Mouse (Mus musculus) liver, embryonic 11.5 days (tissue): ENCODE data around the gene Ugt1a10. TPM values are rescaled to one million over a fixed set of nuclear protein-coding genes. Genes with fewer than 3 reads are reported as not detected.

ENCODE experiments used
- ATAC-seq: fragments of 200-750 bp; cut with Nextera tagmentation; replicated peaks from 2 replicates; pipeline ENCODE4 v1.8.0; 2017; ENCODE audit warnings: moderate number of reproducible peaks, mild to moderate bottlenecking, moderate TSS enrichment, moderate library complexity; ENCODE audit not compliant: low FRiP score
- DNase-seq: peaks from one replicate; pipeline ENCODE4 v3.0.0-alpha.2; 2017; ENCODE audit warnings: low spot score
- H3K27ac ChIP-seq: fragments of 300-500 bp; sonication (generic); 2 replicates; pipeline ENCODE4 v1.5.1; 2014; ENCODE audit warnings: mild to moderate bottlenecking, low read depth, low read length, control low read depth
- H3K27me3 ChIP-seq: fragments of 300-500 bp; sonication (generic); replicated peaks from 2 replicates; pipeline ENCODE4 v1.6.1; 2014; ENCODE audit warnings: low read length, mixed read lengths; ENCODE audit not compliant: control insufficient read depth, insufficient read depth
- H3K36me3 ChIP-seq: fragments of 300-500 bp; sonication (generic); 2 replicates; pipeline ENCODE4 v1.6.1; 2014; ENCODE audit warnings: mild to moderate bottlenecking, low read length, moderate library complexity, mixed read lengths; ENCODE audit not compliant: control insufficient read depth, insufficient read depth
- H3K4me1 ChIP-seq: fragments of 300-500 bp; sonication (generic); replicated peaks from 2 replicates; pipeline ENCODE4 v1.6.1; 2014; ENCODE audit warnings: low read length, mixed read lengths; ENCODE audit not compliant: control insufficient read depth, insufficient read depth
- H3K4me2 ChIP-seq: fragments of 300-500 bp; sonication (generic); 2 replicates; pipeline ENCODE4 v1.6.1; 2014; ENCODE audit warnings: mild to moderate bottlenecking, control low read depth, moderate library complexity
- H3K4me3 ChIP-seq: fragments of 300-500 bp; sonication (generic); 2 replicates; pipeline ENCODE4 v1.5.1; 2014; ENCODE audit warnings: low read depth, low read length, control low read depth
- H3K9ac ChIP-seq: fragments of 300-500 bp; sonication (generic); 2 replicates; pipeline ENCODE4 v1.6.1; 2014; ENCODE audit warnings: low read depth, low read length, control low read depth
- H3K9me3 ChIP-seq: fragments of 300-500 bp; sonication (generic); 2 replicates; pipeline ENCODE4 v1.6.1; 2016; ENCODE audit warnings: low read length, inconsistent platforms, mixed read lengths; ENCODE audit not compliant: control insufficient read depth
- WGBS: fragments of 180-500 bp; shearing (Covaris S2); extraction: QIAGEN DNeasy Blood & Tissue Kit; methylation state at CpG from one replicate; pipeline ENCODE4 v1.1.7; 2014; 5-methylcytosine and 5-hydroxymethylcytosine counted together
- polyA plus RNA-seq: library from polyadenylated mRNA; unstranded; fragments of >200 nt; fragmentation: Nextera tagmentation; extraction: Ambion mirVana; gene quantifications from 2 replicates; pipeline ENCODE4 v1.2.1, GENCODE M21; 2014

The Ugt1a10 gene
- polyA plus RNA-seq, 1 experiment from 2014 or later, result not detected

DNA sequence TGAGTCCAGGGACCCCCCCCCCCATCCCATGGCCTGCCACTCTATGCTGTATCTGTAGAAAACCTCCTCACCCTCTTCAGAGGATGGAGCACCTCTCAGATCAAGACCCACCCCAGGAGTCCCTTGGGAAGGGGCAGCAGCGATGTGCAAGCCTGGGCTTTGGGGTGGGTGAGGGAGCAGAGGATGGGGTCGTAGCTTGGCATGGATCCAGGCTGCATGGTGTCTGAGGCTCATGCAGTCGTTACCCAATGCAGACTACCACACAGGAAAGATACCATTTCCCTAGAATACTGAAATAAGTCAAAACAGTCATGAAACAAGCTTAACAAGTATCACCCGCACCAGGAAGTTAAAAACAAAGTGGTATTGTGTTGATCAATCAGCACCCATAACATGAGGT lies 193.5 kb downstream of the Ugt1a10 start:
- no peak overlapping the region for H3K4me2 ChIP-seq
- no peaks in the 10 kb centered on the region for H3K27me3 ChIP-seq
- 67% methylated on average over 4 of the region's 4 CpGs for WGBS
- H3K27ac ChIP-seq, result no peak overlapping the region
- H3K9me3 ChIP-seq, result peaks cover 93% of the 10 kb centered on the region
- ATAC-seq (no peak), DNase-seq (no peak)
- H3K9ac ChIP-seq, result no peak overlapping the region
- no peaks in the 10 kb centered on the region for H3K4me1 ChIP-seq
- no peaks in the 10 kb centered on the region for H3K36me3 ChIP-seq
- no peak overlapping the region for H3K4me3 ChIP-seq

GRCm38 (mm10) chr1:88249596-88249995 lies 194.4 kb downstream of the Ugt1a10 start:
- WGBS, result 77% methylated on average over 7 of the region's 7 CpGs
- Histone ChIP-seq H3K4me2 (no peak overlapping the region), H3K4me3 (no peak overlapping the region), H3K36me3 (no peaks in the 10 kb centered on the region), H3K27ac (no peak overlapping the region), H3K27me3 (no peaks in the 10 kb centered on the region), H3K9ac (no peak overlapping the region), H3K9me3 (peaks cover 86% of the 10 kb centered on the region), H3K4me1 (no peaks in the 10 kb centered on the region)
- DNase-seq (no peak), ATAC-seq (no peak)

DNA sequence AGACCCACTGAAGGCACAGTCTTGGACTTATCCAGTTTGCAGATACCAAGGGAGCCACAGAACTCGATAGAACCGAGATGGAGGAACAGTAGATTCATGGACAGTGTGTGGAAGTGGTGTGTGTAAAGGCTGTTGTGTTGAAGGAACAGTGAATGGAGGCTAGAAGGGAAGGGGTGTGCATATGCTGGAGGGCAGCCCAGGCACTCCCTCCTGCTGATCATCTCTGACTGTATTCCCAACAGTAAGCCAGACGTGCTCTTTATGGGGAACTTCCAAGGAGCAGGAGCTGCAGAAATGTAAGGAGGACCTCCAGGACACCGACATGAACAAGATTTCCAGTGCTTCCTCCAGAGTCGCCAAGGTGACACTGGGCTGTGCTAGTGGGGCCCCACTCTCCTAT lies 194.8 kb downstream of the Ugt1a10 start:
- Histone ChIP-seq H3K4me3 (no peak overlapping the region), H3K9ac (no peak overlapping the region), H3K9me3 (peaks cover 86% of the 10 kb centered on the region), H3K4me1 (no peaks in the 10 kb centered on the region), H3K4me2 (no peak overlapping the region), H3K36me3 (no peaks in the 10 kb centered on the region), H3K27me3 (no peaks in the 10 kb centered on the region), H3K27ac (no peak overlapping the region)
- DNase-seq, result no peak
- ATAC-seq, result no peak
- 77% methylated on average over 5 of the region's 5 CpGs for WGBS

- Histone ChIP-seq H3K4me3 (no peak overlapping the region), H3K4me2 (no peak overlapping the region), H3K4me1 (no peaks in the 10 kb centered on the region), H3K36me3 (no peaks in the 10 kb centered on the region), H3K9me3 (peaks cover 80% of the 10 kb centered on the region), H3K9ac (no peak overlapping the region), H3K27me3 (no peaks in the 10 kb centered on the region), H3K27ac (no peak overlapping the region)
- DNase-seq (no peak), ATAC-seq (no peak)
- WGBS, result 69% methylated on average over 8 of the region's 8 CpGs
Measured at GRCm38 (mm10) chr1:88253106-88253505, 197.9 kb downstream of the Ugt1a10 start.

DNA sequence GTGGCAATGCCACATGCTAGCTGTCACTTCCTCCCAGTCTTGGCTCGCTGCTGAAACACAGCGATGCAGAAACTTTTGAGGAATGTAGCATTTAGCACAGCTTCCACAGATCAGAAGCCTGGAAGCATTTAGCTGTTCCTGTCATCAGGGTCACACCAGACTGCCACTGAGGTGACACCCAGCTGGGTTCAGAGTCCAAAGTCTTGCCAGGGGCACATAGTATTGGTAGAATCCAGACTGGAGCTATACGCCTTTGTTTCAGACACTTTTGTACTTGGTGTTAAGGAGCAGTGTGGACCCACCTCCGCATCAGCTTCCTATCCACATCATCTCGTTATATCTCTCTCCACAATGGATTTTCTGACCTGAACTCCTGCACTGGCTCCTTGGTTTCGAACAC lies 198.4 kb downstream of the Ugt1a10 start:
- ATAC-seq (no peak), DNase-seq (no peak)
- Histone ChIP-seq H3K9ac (no peak overlapping the region), H3K4me3 (no peak overlapping the region), H3K9me3 (peaks cover 76% of the 10 kb centered on the region), H3K36me3 (no peaks in the 10 kb centered on the region), H3K27me3 (no peaks in the 10 kb centered on the region), H3K4me1 (no peaks in the 10 kb centered on the region), H3K4me2 (no peak overlapping the region), H3K27ac (no peak overlapping the region)
- WGBS, result 69% methylated on average over 6 of the region's 6 CpGs

DNA sequence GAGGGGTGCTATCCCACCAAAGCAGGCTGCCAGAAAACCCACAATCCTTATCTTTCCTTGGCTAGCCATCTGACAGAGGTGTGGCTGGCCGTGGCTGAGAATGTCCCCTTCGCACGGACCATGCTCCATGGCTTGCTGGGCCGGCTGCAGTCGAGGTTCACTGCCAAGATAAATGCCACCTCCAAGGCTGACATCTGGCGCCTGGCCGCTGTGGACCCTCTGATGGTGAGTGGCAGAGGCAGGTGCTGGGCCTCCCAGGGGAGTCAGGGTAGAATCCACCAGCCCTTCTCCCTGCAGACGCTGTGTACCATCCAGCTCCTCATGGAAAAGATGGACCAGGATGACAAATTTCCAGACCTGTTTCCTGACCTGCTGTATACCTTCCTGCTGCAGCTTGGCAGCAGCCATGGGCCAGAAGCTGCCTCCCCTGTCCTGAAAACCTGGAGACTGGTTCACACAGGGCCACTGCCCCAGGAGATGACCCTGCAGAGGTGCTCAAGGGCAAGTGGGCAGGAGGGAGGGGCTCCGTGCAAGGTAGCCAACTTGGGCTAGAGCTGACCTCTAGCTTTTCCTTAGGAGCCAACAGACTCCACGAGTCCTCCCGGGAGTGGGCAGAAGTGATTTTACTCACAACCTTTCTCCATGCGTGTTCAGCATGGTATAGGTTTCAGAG lies 199.7 kb downstream of the Ugt1a10 start:
- ATAC-seq, result no peak
- Histone ChIP-seq H3K9ac (no peak overlapping the region), H3K36me3 (no peaks in the 10 kb centered on the region), H3K27me3 (no peaks in the 10 kb centered on the region), H3K27ac (no peak overlapping the region), H3K4me1 (peaks cover 8% of the 10 kb centered on the region), H3K4me3 (no peak overlapping the region), H3K4me2 (no peak overlapping the region), H3K9me3 (peaks cover 62% of the 10 kb centered on the region)
- no peak for DNase-seq
- 79% methylated on average over 12 of the region's 12 CpGs for WGBS

- no peak for ATAC-seq
- Histone ChIP-seq H3K4me3 (no peak overlapping the region), H3K27ac (no peak overlapping the region), H3K9ac (no peak overlapping the region), H3K4me2 (no peak overlapping the region), H3K36me3 (peaks cover under 1% of the 10 kb centered on the region; the same call in 1 of the 2 replicates), H3K27me3 (no peaks in the 10 kb centered on the region), H3K4me1 (peaks cover 14% of the 10 kb centered on the region), H3K9me3 (peaks cover 57% of the 10 kb centered on the region)
- DNase-seq, result no peak
- WGBS, result 63% methylated on average over 2 of the region's 2 CpGs
Measured at GRCm38 (mm10) chr1:88255466-88255857, 200.3 kb downstream of the Ugt1a10 start.

DNA sequence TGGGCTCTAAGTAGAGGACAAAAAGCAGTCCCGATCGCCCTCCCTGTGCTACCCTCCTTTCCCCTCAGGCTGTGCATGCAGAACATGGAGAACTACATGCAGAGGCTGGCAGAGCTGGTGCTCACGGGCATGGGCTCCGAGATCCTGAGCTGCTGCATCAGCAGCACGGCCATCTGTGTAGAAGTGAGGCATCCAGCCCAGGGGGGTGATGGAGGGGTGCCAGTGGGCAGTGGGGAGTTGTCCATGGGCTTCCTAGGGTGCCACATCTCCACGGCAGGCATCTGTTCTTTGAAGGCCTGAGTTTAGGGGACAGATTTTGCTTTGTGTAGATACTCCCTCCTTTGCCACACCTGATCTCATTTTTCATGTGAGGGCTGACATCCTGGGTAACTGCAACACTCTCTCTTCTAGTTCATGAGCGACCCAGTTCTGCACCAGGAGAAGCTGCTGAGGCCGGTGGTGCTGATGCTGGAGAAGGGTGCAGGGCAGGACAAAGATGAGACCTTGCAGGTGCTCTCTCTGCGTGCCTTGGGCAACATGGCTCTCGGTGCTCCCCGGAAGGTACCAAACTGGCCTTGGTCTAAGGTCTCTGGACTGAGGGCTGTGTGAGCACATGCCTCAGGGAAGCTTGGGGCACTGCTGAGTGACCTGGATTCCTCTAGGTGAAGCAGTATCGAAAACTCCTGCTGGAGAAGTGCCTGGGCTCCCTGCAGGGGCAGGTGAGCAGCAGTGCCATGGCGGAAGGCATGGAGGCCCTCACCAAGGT lies 201.0 kb downstream of the Ugt1a10 start:
- H3K27ac ChIP-seq, result no peak overlapping the region
- H3K9me3 ChIP-seq, result peaks cover 56% of the 10 kb centered on the region
- WGBS, result 75% methylated on average over 13 of the region's 13 CpGs
- H3K4me1 ChIP-seq, result peaks cover 21% of the 10 kb centered on the region
- peaks cover 6% of the 10 kb centered on the region for H3K36me3 ChIP-seq
- no peaks in the 10 kb centered on the region for H3K27me3 ChIP-seq
- no peak overlapping the region for H3K9ac ChIP-seq
- no peak overlapping the region for H3K4me2 ChIP-seq
- ATAC-seq, result no peak
- DNase-seq, result no peak
- H3K4me3 ChIP-seq, result no peak overlapping the region
